Mouse (Mus musculus) liver, embryonic 13.5 days (tissue): ENCODE measurements around the gene C3ar1. TPM values are rescaled to one million over a fixed set of nuclear protein-coding genes. Genes with fewer than 3 reads are reported as not detected.

Experiments
- ATAC-seq: fragments of 200-750 bp; cut with Nextera tagmentation; 2 replicates; pipeline ENCODE4 v1.8.0; 2017; ENCODE audit warnings: low read depth, mild to moderate bottlenecking, moderate number of reproducible peaks, moderate library complexity
- DNase-seq: peaks from one replicate; pipeline ENCODE4 v3.0.0; 2022
- H3K27ac ChIP-seq: fragments of 300-500 bp; sonication (generic); 2 replicates; pipeline ENCODE4 v1.5.1; 2015; ENCODE audit warnings: moderate library complexity, mild to moderate bottlenecking, inconsistent platforms
- H3K27me3 ChIP-seq: fragments of 300-500 bp; sonication (generic); 2 replicates; pipeline ENCODE4 v1.6.1; 2015; ENCODE audit warnings: mild to moderate bottlenecking, inconsistent platforms
- H3K36me3 ChIP-seq: fragments of 300-500 bp; sonication (generic); 2 replicates; pipeline ENCODE4 v1.6.1; 2015; ENCODE audit warnings: mild to moderate bottlenecking, inconsistent platforms
- H3K4me1 ChIP-seq: fragments of 300-500 bp; sonication (generic); replicated peaks from 2 replicates; pipeline ENCODE4 v1.6.1; 2015; ENCODE audit warnings: inconsistent platforms
- H3K4me2 ChIP-seq: fragments of 300-500 bp; sonication (generic); 2 replicates; pipeline ENCODE4 v1.6.1; 2015; ENCODE audit warnings: inconsistent platforms, mild to moderate bottlenecking, moderate library complexity
- H3K4me3 ChIP-seq: fragments of 300-500 bp; sonication (generic); replicated peaks from 2 replicates; pipeline ENCODE4 v1.5.1; 2015; ENCODE audit warnings: mild to moderate bottlenecking, inconsistent platforms
- H3K9ac ChIP-seq: fragments of 300-500 bp; sonication (generic); 2 replicates; pipeline ENCODE4 v1.6.1; 2015; ENCODE audit warnings: mild to moderate bottlenecking, inconsistent platforms
- H3K9me3 ChIP-seq: fragments of 300-500 bp; sonication (generic); replicated peaks from 2 replicates; pipeline ENCODE4 v1.6.1; 2016; ENCODE audit warnings: inconsistent platforms
- WGBS: fragments of 180-500 bp; shearing (Covaris S2); methylation state at CpG from one replicate; pipeline ENCODE4 v1.1.7; 2015; ENCODE audit not compliant: insufficient replicate concordance; 5-methylcytosine and 5-hydroxymethylcytosine counted together
- polyA plus RNA-seq: library from polyadenylated mRNA; unstranded; fragments of >200 nt; fragmentation: Nextera tagmentation; extraction: Ambion mirVana; gene quantifications from 2 replicates; pipeline ENCODE4 v1.2.1, GENCODE M21; 2015

Gene C3ar1
- polyA plus RNA-seq, 1 experiment from 2014 or later = 1.1 TPM

DNA sequence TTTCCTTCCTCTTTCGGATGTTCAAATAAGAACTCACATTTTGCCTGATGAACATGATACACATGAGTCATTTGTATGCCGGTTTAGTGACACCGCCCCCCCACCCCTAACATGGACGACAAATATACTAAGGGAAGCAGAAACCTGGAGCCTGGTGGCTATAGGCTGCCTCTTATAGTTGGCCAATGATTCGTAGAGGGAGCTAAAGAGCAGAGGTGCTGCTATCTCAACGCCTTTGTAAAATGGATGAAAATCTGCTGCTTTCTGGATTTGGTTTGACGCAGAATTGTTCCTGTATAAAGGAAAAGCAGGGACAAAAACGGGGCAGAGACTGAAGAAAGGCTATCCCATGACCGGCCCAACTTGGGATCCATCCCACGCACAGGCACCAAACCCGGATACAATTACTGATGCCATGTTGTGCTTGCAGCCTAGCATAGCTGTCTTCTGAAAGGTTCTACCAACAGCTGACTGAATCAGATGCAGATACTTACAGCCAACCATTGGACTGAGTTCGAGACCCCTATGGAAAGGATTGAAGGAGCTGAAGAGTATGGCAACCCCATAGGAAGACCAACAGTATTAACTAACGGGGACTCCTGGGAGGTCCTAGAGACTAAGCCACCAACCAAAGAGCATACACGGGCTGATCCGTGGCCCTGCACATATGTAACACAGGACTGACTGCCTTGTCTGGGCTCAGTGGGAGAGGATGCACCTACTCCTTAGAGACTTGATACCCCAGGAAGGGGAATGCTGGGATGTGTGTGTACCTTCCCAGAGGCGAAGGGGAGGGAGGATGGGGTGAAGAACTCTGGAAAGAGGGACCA, 44.0 kb downstream of the C3ar1 start:
- Histone ChIP-seq H3K9me3 (no peaks in the 10 kb centered on the region), H3K36me3 (no peaks in the 10 kb centered on the region), H3K4me1 (peaks cover 30% of the 10 kb centered on the region), H3K27me3 (no peaks in the 10 kb centered on the region), H3K4me2 (peak overlapping the region; percentile 75), H3K27ac (peak overlapping the region; percentile 100), H3K9ac (peak overlapping the region; percentile 90), H3K4me3 (peak overlapping the region; percentile 73)
- ATAC-seq = peak; percentile 34
- peak; percentile 57 for DNase-seq
- 29% methylated on average over 16 of the region's 16 CpGs for WGBS

DNA sequence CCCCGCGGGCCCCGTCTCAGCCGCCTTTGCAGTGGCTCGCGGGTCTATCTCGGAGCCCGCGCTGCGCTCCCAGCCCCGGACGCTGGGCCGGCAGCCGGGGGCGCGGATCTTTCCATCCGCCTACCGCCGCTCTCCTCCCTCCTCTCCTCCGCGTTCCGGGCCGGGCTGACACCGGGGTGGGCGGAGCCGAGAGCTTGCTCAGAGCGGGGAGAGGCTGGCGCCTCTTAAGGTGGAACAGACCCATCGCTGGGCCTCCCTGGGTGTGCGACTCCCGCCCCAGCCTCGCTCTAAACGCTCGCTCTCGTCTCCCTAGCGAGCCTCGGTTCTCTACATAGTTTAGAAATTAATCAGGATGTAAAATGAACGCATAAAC, 44.7 kb downstream of the C3ar1 start:
- ATAC-seq = peak; percentile 90
- WGBS = under 1% methylated on average over 38 of the region's 38 CpGs
- H3K27ac ChIP-seq = peak overlapping the region; percentile 100
- DNase-seq = peak; percentile 91
- H3K4me1 ChIP-seq = peaks cover 30% of the 10 kb centered on the region
- H3K36me3 ChIP-seq = no peaks in the 10 kb centered on the region
- peak overlapping the region; percentile 90 for H3K9ac ChIP-seq
- no peaks in the 10 kb centered on the region for H3K9me3 ChIP-seq
- H3K4me3 ChIP-seq = peak overlapping the region; percentile 73
- H3K4me2 ChIP-seq = peak overlapping the region; percentile 75
- no peaks in the 10 kb centered on the region for H3K27me3 ChIP-seq

DNA sequence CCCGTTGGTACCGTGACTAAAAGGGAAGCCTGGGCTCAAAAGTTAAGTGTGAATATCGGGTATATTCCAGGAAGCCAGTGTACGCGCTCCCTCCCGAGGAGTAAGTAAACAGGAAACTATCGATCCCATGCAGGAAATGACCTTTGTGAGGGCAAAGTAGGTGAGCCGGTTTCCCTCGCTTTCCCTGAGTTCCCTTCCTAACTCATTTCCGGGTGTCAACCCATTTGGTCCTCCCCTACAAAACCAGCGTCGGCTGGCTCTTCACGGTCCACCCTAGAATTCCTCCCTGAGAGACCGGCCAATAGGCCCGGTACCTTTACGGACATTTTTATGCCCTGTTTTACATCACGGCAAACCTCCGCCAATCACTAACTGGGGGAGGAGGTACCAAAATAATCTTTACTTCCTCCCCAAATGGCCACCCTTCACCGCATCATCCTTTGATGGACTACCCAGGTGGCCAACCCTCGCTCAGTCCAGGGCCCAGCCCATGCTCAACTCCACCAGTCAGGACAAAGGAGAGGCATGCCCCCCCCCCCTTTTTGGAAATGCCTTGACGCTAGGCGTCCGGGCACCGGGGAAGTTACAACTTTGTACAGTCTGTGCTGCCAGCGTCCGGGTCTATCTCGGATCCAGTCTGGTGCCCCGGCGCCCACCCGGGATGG, 45.2 kb downstream of the C3ar1 start:
- ATAC-seq = peak; percentile 96
- Histone ChIP-seq H3K9ac (peak overlapping the region; percentile 90), H3K27me3 (no peaks in the 10 kb centered on the region), H3K27ac (peak overlapping the region; percentile 100), H3K36me3 (no peaks in the 10 kb centered on the region), H3K4me2 (peak overlapping the region; percentile 75), H3K4me3 (peak overlapping the region; percentile 73), H3K4me1 (peaks cover 30% of the 10 kb centered on the region), H3K9me3 (no peaks in the 10 kb centered on the region)
- peak; percentile 96 for DNase-seq
- WGBS = under 1% methylated on average over 30 of the region's 30 CpGs

DNA sequence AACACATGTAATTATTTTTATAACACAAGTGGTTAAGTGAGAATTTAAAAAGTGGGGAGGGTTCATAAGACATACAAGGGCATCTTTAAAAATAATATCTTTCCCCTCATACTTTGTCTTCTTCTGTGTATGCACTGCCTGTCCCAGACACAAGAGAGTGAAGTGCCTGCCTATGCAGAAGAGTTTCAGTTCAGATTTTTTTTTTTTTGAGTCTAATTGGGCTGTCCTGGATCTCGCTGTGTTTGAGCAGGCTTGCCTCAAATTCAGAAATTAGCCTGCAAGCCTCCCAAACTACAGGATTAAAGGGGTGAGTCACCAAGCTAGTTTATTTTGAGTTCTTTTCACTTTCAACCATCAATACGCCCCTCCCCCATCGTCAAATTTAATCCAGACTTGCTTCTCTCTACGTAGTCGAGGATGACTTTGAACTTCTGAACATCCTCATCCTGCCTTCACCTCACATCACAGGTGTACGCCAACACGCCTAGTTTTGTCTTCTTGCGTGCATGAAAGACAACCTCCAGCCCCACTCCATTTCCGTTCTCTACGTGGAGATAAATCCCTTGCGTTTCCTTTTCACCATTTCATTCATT, 45.8 kb downstream of the C3ar1 start:
- DNase-seq (no peak), ATAC-seq (no peak)
- Histone ChIP-seq H3K9ac (peak overlapping the region; percentile 75), H3K4me3 (peak overlapping the region; percentile 73), H3K36me3 (no peaks in the 10 kb centered on the region), H3K4me1 (peaks cover 34% of the 10 kb centered on the region), H3K27me3 (no peaks in the 10 kb centered on the region), H3K9me3 (no peaks in the 10 kb centered on the region), H3K4me2 (peak overlapping the region; percentile 75), H3K27ac (peak overlapping the region; percentile 100)
- 2% methylated on average over 11 of the region's 11 CpGs for WGBS

DNA sequence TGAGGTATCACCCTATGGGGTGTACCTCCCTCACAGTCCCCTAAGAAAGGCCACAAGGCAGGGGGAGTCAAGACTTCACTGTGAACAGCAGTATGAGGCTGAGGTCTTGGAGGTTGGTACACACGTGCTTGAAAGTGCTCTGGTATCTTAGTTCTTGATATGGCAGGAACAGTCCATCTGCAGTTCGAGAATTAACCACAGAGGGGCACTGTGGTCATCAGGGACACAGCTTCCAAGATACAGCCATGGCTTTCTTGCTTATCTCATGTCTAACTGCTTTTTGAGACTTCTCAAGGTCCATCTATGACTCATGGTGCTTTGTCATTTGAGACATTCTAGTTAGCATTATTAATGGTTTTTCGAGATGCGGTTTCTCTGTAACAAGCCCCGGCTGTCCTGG, 51.5 kb downstream of the C3ar1 start:
- 3% methylated on average over 5 of the region's 5 CpGs for WGBS
- peak overlapping the region; percentile 59; the same call in 1 of the 2 replicates for H3K27ac ChIP-seq
- peaks cover 44% of the 10 kb centered on the region for H3K4me1 ChIP-seq
- H3K4me2 ChIP-seq = no peak overlapping the region
- peak; percentile 30 for ATAC-seq
- H3K4me3 ChIP-seq = no peak overlapping the region
- H3K9ac ChIP-seq = no peak overlapping the region
- H3K27me3 ChIP-seq = no peaks in the 10 kb centered on the region
- H3K36me3 ChIP-seq = no peaks in the 10 kb centered on the region
- DNase-seq = peak; percentile 79
- H3K9me3 ChIP-seq = no peaks in the 10 kb centered on the region

DNA sequence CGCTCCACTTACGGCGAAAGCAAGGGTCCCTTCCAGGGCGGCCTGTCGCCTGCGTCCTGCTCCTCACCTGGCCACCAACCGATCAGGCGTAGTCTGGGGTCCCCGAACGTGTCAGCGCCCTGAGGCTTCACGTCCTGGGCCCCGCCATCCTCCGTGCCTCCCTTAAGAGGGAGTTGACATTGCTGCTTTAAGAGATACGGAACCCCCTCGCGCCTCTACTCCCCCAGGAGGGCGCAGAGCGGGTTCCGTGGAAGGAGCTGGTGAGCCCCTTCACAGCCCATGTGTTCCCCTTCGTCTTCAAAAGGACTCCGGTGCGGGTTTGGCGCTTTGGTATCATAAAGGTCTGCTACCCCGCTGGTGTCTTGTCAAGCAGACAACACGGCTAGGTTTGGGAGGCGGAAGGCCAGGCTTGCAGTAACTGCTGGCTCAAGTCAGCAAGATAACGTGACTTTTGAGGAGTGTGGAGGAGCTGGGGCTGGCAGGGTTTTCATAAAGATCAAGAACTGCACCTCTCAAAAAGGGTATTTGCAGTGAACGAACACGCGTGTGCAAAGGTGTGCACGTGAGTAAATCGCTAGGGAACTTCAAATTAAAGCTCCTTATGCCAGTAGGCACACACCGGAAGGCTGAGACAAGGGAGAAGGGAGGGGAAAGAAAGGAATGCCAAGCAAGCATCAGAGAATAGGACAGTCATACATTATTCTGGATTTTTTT, 54.0 kb downstream of the C3ar1 start:
- WGBS = 2% methylated on average over 34 of the region's 34 CpGs
- ATAC-seq (peak; percentile 81), DNase-seq (peak; percentile 62)
- Histone ChIP-seq H3K4me3 (peak overlapping the region; percentile 75), H3K27me3 (no peaks in the 10 kb centered on the region), H3K4me2 (peak overlapping the region; percentile 95), H3K27ac (peak overlapping the region; percentile 88), H3K4me1 (peaks cover 40% of the 10 kb centered on the region), H3K9ac (peak overlapping the region; percentile 94), H3K36me3 (peaks cover 1% of the 10 kb centered on the region; the same call in 1 of the 2 replicates), H3K9me3 (no peaks in the 10 kb centered on the region)

DNA sequence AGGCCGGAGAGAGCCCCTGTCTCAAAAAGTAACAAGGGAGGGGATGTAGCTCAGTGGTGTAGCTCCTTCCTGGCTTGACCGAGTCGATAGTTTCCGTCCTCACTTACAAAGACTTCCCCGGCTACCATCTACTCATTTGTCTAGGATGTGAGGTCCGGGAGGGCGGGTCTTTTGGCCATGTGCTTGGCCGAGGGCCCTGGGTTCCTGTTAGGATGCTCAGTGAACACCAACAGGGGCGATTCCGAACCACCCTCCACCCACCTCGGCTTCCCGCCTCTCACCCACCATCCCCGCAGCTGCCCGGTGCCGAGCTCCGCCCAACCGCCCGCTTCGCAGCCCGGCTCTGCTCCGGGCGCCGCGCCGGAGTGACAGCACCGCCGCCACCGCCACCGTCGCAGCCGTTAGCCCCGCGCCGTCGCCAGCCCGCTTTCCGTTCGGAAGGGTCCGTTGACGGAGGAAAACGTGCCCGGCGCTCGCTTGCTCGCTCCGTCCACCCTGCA, 54.6 kb downstream of the C3ar1 start, which contains the start of gene Slc2a3:
Slc2a3 (minus strand) TSS at position 340 of the 500 bp plus-strand sequence.
- no peaks in the 10 kb centered on the region for H3K9me3 ChIP-seq
- ATAC-seq (peak; percentile 87), DNase-seq (peak; percentile 67)
- H3K4me2 ChIP-seq = peak within 1 kb of the TSS; percentile 95
- H3K27me3 ChIP-seq = no peaks in the 10 kb centered on the region
- H3K36me3 ChIP-seq = peaks cover 7% of the 10 kb centered on the region
- peak within 1 kb of the TSS; percentile 94 for H3K9ac ChIP-seq
- peak within 1 kb of the TSS; percentile 88 for H3K27ac ChIP-seq
- WGBS = under 1% methylated on average over 45 of the region's 46 CpGs
- H3K4me3 ChIP-seq = peak within 1 kb of the TSS; percentile 75
- H3K4me1 ChIP-seq = peaks cover 40% of the 10 kb centered on the region

DNA sequence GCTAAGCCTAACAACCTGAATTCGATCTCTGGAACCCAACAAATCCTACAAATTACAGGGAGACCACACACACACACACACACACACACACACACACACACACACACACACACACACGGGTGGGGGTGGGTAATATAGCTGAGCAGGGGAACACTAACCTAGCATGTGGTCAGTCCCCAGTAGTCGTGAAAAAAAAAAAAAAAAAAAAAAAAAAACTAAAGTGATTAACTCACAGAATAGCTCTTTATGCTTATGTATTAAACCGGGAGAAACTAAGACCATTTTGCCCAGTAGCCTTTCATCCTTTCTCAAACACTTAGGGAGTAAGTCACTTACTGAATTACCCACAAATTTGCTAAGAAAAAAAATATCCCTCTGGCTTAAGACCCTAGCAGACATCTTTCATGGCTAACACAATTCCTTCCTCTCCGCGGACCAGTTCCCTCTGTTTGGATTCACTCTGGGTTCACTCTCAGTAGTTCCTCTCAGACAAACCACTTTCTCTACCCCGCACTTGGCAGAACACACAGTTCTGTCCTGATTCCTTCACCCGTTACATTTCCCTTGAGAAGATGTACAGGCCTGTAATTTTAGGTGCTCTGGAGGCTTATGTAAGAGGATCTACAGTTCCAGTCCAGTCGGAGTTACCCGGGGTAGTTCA, 55.2 kb downstream of the C3ar1 start:
- 17% methylated on average over 10 of the region's 10 CpGs for WGBS
- DNase-seq = no peak
- Histone ChIP-seq H3K4me1 (peaks cover 40% of the 10 kb centered on the region), H3K9me3 (no peaks in the 10 kb centered on the region), H3K27me3 (no peaks in the 10 kb centered on the region), H3K27ac (peak overlapping the region; percentile 88), H3K9ac (peak overlapping the region; percentile 94), H3K36me3 (peaks cover 9% of the 10 kb centered on the region), H3K4me3 (peak overlapping the region; percentile 75), H3K4me2 (peak overlapping the region; percentile 95)
- ATAC-seq = peak; percentile 29
